In genomic region chr8:123720471-123721001, GRCm38 (mm10) we compare ENCODE assay signal across 9 mouse cellular contexts.
A peak's percentile ranks its signal among the peaks of the same experiment; 100 is the strongest.
DNase-seq lines count a peak whose midpoint lies in the region; ATAC-seq and TF ChIP-seq lines count a peak whose summit lies in the region.
"Had no signal": no experiment of that assay in that cellular context is flagged by ENCODE, and none has a peak within 500 bp of the region (broad histone marks: within the 10 kb centered on the region; RNA-seq: fewer than 3 reads in every experiment).

No protein-coding gene starts in this region.

- no peak overlapping the region for H3K4me3 ChIP-seq in left cerebral cortex, adult 2 months
- H3K4me3 ChIP-seq in kidney, embryonic 14.5 days (ENCODE audit: low read length) = no peak overlapping the region
- H3K4me3 ChIP-seq: lung, embryonic 15.5 days had no signal

- intact Hi-C loops in left cerebral cortex, adult 2 months (cut with DNase I) = loop anchor here (10.0 kb wide), 1 partner anchor 164 kb away; no protein-coding TSS in a partner anchor

- peak overlapping the region; percentile 80 for H3K27ac ChIP-seq in left cerebral cortex, adult 2 months
- peak overlapping the region; percentile 42; the same call in 1 of the 2 replicates for H3K27ac ChIP-seq in kidney, embryonic 14.5 days (ENCODE audit: low read depth, low read length)
- H3K27ac ChIP-seq: lung, embryonic 15.5 days had no signal

- no peak overlapping the region; the same call in 1 of the 2 replicates for H3K4me2 ChIP-seq in kidney, embryonic 14.5 days (replicated peaks; ENCODE audit: low read depth, low read length)
- H3K4me2 ChIP-seq: lung, embryonic 15.5 days had no signal

- H3K9me3 ChIP-seq in kidney, embryonic 14.5 days (ENCODE audit: control insufficient read depth, low read length) = no peaks in the 10 kb centered on the region
- H3K9me3 ChIP-seq: lung, embryonic 15.5 days had no signal

- peak; percentile 56 for ATAC-seq in kidney, embryonic 14.5 days (ENCODE audit: low FRiP score, low TSS enrichment)
- no peak for ATAC-seq in monocyte, adult 5-6 weeks (replicated peaks; ENCODE audit: insufficient number of reproducible peaks, low FRiP score, low TSS enrichment, poor library complexity, severe bottlenecking)

- no peaks in the 10 kb centered on the region for H3K36me3 ChIP-seq in kidney, embryonic 14.5 days (ENCODE audit: control insufficient read depth, insufficient read depth, low read length)
- H3K36me3 ChIP-seq: lung, embryonic 15.5 days had no signal

- peaks cover 15% of the 10 kb centered on the region for H3K4me1 ChIP-seq in kidney, embryonic 14.5 days (ENCODE audit: control insufficient read depth, insufficient read depth, low read length)

- no peak for TF ChIP-seq CTCF in left cerebral cortex, adult 2 months (IDR thresholded peaks at IDR 0.05)

- no peak overlapping the region for H3K9ac ChIP-seq in kidney, embryonic 14.5 days (ENCODE audit: low read depth, low read length)
- H3K9ac ChIP-seq: lung, embryonic 15.5 days had no signal

- no peaks in the 10 kb centered on the region for H3K27me3 ChIP-seq in kidney, embryonic 14.5 days (ENCODE audit: control insufficient read depth, insufficient read depth, low read length)
- H3K27me3 ChIP-seq: lung, embryonic 15.5 days had no signal

- 6% methylated on average over 12 of the region's 12 CpGs for WGBS in kidney, embryonic 14.5 days

- DNase-seq in left cerebral cortex, adult 2 months (ENCODE audit: extremely low spot score in 1 of 2, low spot score in 2 of 2) = peak; percentile 47 to 49
- no peak for DNase-seq in left cerebral cortex, adult 11 months (ENCODE audit: low spot score)
- peak; percentile 56 for DNase-seq in c-Kit-positive CD71-positive TER-119-negative erythroid progenitor cells, embryonic 14.5 days (ENCODE audit: low read depth)
- peak; percentile 53 to 60 for DNase-seq in right cerebral cortex, postnatal 10 days (ENCODE audit: low spot score in 2 of 2)
- DNase-seq in spleen, postnatal 10 days (ENCODE audit: low spot score in 2 of 2) = no peak
- DNase-seq in heart, adult 8-10 months (ENCODE audit: low spot score) = no peak

Comparison
In these comparisons a context has a peak if more than half of its experiments do, and no peak if none do; other contexts are left out.
1. DNase-seq: peak in left cerebral cortex, adult 2 months (2 of 2), c-Kit-positive CD71-positive TER-119-negative erythroid progenitor cells, embryonic 14.5 days (single experiment) and right cerebral cortex, postnatal 10 days (2 of 2); none in left cerebral cortex, adult 11 months (single experiment), spleen, postnatal 10 days (0 of 2) and heart, adult 8-10 months (single experiment).